Mouse (Mus musculus): ENCODE measurements at regions not wholly inside any gene's neighbourhood (a gene's known extent, or its start where the extent isn't known, plus 50 kb on each side); places are given as distances from the start of the nearest gene placed in this dataset.

DNA sequence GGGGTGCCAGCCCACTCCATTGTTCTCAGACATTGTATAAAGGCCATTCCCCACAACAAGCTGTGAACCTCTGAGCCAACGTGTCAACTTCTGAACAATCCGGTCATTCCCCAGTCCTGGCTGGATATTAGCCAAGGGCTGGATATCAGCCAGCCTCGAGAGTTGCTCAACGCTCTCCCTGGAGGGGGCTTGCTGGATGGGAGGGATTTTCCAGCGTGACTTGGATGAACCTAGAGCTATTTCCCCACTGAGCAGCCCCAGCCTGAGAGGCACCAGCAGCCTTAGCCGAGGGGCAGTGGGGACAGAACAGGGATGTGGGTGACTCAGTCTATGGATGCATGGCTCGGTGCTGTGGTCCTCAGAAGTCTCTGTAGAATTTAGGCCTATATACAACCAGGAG, 51.0 kb upstream of the Wnt11 start:
- no peak overlapping the region for H3K27ac ChIP-seq (ENCODE audit: insufficient read depth, low read length)

DNA sequence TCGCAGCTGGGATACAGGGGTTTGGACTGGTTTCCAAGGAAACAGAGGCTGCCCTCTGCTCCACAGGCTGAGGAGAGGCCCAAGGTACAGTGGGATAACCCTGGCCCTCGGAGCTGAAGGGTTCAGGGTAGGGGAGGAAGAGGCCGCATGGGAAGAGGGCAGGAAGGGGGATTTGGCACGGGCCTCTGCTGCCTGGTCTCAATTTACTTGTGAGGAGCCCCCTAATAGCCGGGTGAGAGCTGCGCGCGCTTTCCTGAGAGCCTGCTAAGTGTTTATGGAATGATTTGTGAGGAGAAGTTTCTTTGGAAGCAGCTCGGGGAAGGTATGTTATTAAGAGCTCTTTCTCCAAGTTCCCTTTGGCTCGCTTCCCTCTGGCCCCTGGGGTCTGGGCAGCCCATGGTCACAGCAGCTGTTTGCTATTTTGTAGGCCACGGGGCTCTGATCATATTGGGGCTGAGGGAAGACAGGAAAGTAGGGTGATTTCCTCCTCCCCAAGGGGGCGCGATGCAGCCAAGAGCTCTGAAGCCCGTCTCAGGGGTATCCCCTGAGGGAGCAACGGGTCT, 50.5 kb upstream of the Wnt11 start:
- no peaks in the 10 kb centered on the region for H3K4me1 ChIP-seq (ENCODE audit: control insufficient read depth, insufficient read depth, low read length)
- H3K4me3 ChIP-seq (ENCODE audit: insufficient read depth, low read length) = no peak overlapping the region
- H3K27ac ChIP-seq (ENCODE audit: insufficient read depth, low read length) = no peak overlapping the region
- TF ChIP-seq POLR2A (IDR thresholded peaks at IDR 0.05; ENCODE audit: extremely low read depth, insufficient read depth, low read length) (no peak), CTCF (IDR thresholded peaks at IDR 0.05; ENCODE audit: extremely low read depth, insufficient read depth, low read length) (no peak)

More for the DNA sequence above, 51.0 kb upstream of the Wnt11 start:
- Histone ChIP-seq H3K4me1 (ENCODE audit: control insufficient read depth, insufficient read depth, low read length) (no peaks in the 10 kb centered on the region), H3K4me3 (ENCODE audit: insufficient read depth, low read length) (no peak overlapping the region)
- TF ChIP-seq CTCF (IDR thresholded peaks at IDR 0.05; ENCODE audit: extremely low read depth, insufficient read depth, low read length) = no peak
- TF ChIP-seq POLR2A (IDR thresholded peaks at IDR 0.05; ENCODE audit: extremely low read depth, insufficient read depth, low read length) = no peak
